Comparison of ENCODE assay signal across 23 mouse cellular contexts in the genomic region with DNA sequence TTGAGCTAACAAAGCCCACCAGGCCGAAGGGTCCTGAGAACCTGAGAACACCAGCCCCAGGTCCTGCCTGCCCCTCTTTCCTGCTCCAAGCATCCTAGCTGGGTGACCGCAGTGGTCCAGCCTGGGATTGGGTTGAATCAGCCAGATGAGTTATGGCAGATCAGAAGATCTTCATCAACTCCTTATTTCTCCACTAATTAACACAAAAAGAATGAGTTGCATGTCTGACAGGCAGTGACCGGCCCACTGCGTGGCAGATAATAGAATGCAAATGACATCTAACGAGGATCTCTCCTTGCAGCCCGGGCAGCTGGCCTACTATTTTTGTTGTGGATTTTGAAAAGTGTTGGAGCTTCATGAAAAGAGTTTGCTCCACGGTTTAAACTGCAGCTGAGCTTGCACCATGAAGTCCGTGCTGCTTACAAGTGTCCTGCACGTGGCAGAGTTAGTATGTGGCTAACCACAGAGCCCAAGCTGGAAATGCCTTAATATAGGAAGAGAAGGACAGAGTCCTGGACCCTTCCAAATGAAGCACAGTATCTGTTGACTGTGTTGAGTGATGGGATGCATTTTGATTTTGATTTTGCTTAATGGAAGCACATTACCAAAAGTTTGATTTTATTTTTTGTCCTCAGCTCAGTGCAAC.
DNase-seq lines count a peak whose midpoint lies in the region; ATAC-seq lines count a peak whose summit lies in the region.
"Had no signal": no experiment of that assay in that cellular context is flagged by ENCODE, and none has a peak within 500 bp of the region (broad histone marks: within the 10 kb centered on the region; RNA-seq: fewer than 3 reads in every experiment).

No protein-coding gene starts in this region.

- WGBS in embryonic facial prominence, embryonic 11.5 days: 38% methylated on average over 9 of the region's 9 CpGs
- WGBS in kidney, embryonic 15.5 days: 73% methylated on average over 9 of the region's 9 CpGs

- no peak overlapping the region for H3K27ac ChIP-seq in embryonic facial prominence, embryonic 11.5 days (replicated peaks; ENCODE audit: low read depth, low read length)
- H3K27ac ChIP-seq in kidney, embryonic 15.5 days: no peak overlapping the region
- H3K27ac ChIP-seq: embryonic facial prominence, embryonic 13.5 days; heart, adult 2 months; hindbrain, embryonic 14.5 days; macrophage; midbrain, embryonic 15.5 days; neural tube, embryonic 12.5 days had no signal

- H3K36me3 ChIP-seq in embryonic facial prominence, embryonic 11.5 days (replicated peaks; ENCODE audit: control insufficient read depth, insufficient read depth, low read depth, low read length): no peaks in the 10 kb centered on the region
- H3K36me3 ChIP-seq in kidney, embryonic 15.5 days: no peaks in the 10 kb centered on the region
- H3K36me3 ChIP-seq: embryonic facial prominence, embryonic 13.5 days; midbrain, embryonic 15.5 days; neural tube, embryonic 12.5 days had no signal

- no peak for DNase-seq in frontal cortex, postnatal 10 days (ENCODE audit: low spot score in 2 of 2)
- DNase-seq in Muller cell, postnatal 12 days (ENCODE audit: inconsistent ontology term): peak; percentile 36
- DNase-seq in embryonic facial prominence, embryonic 11.5 days (ENCODE audit: low spot score): peak; percentile 38
- DNase-seq in retina, embryonic 14.5 days (ENCODE audit: low spot score): peak; percentile 34
- no peak for DNase-seq in layer of hippocampus, adult 11-12 months (ENCODE audit: low spot score)
- DNase-seq: adrenal gland, postnatal 36 days; cerebellum, adult 11-12 months; cerebellum, postnatal 10 days; gastrocnemius, postnatal 14 days; heart, adult 2 months; heart, postnatal 4 days; kidney, adult 2 months; kidney, postnatal 10 days; layer of hippocampus, postnatal 36 days; thymus, adult 2 months had no signal

- H3K4me1 ChIP-seq in embryonic facial prominence, embryonic 11.5 days (ENCODE audit: control insufficient read depth, insufficient read depth, low read length): no peaks in the 10 kb centered on the region
- H3K4me1 ChIP-seq in kidney, embryonic 15.5 days: no peaks in the 10 kb centered on the region
- H3K4me1 ChIP-seq: midbrain, embryonic 15.5 days; neural tube, embryonic 12.5 days had no signal

- no peak overlapping the region for H3K9ac ChIP-seq in embryonic facial prominence, embryonic 11.5 days (replicated peaks; ENCODE audit: low read length)
- no peak overlapping the region for H3K9ac ChIP-seq in kidney, embryonic 15.5 days
- H3K9ac ChIP-seq: embryonic facial prominence, embryonic 13.5 days; hindbrain, embryonic 14.5 days; midbrain, embryonic 15.5 days; neural tube, embryonic 12.5 days had no signal

- no peak overlapping the region for H3K4me3 ChIP-seq in embryonic facial prominence, embryonic 11.5 days (ENCODE audit: low read depth, low read length)
- no peak overlapping the region for H3K4me3 ChIP-seq in kidney, embryonic 15.5 days (replicated peaks)
- H3K4me3 ChIP-seq: embryonic facial prominence, embryonic 13.5 days; heart, adult 2 months; midbrain, embryonic 15.5 days; neural tube, embryonic 12.5 days had no signal

- H3K9me3 ChIP-seq in embryonic facial prominence, embryonic 11.5 days (replicated peaks; ENCODE audit: control insufficient read depth, low read length): no peaks in the 10 kb centered on the region
- H3K9me3 ChIP-seq in kidney, embryonic 15.5 days (replicated peaks): no peaks in the 10 kb centered on the region
- H3K9me3 ChIP-seq: embryonic facial prominence, embryonic 13.5 days; midbrain, embryonic 15.5 days; neural tube, embryonic 12.5 days had no signal

- ATAC-seq in frontal cortex, adult (ENCODE audit: low TSS enrichment): peak; percentile 64
- no peak for ATAC-seq in embryonic facial prominence, embryonic 11.5 days (replicated peaks; ENCODE audit: insufficient number of reproducible peaks, low FRiP score, low TSS enrichment, low read depth)
- no peak for ATAC-seq in kidney, embryonic 15.5 days (replicated peaks; ENCODE audit: low FRiP score)
- ATAC-seq: CD4-positive, CD25-positive, alpha-beta regulatory T cell, adult 4 months; midbrain, embryonic 15.5 days had no signal

- no peaks in the 10 kb centered on the region for H3K27me3 ChIP-seq in embryonic facial prominence, embryonic 11.5 days (ENCODE audit: control insufficient read depth, insufficient read depth, low read length)
- no peaks in the 10 kb centered on the region for H3K27me3 ChIP-seq in kidney, embryonic 15.5 days
- H3K27me3 ChIP-seq: embryonic facial prominence, embryonic 13.5 days; midbrain, embryonic 15.5 days; neural tube, embryonic 12.5 days had no signal

- no peak overlapping the region for H3K4me2 ChIP-seq in embryonic facial prominence, embryonic 11.5 days (ENCODE audit: low read depth, low read length)
- no peak overlapping the region for H3K4me2 ChIP-seq in kidney, embryonic 15.5 days
- H3K4me2 ChIP-seq: embryonic facial prominence, embryonic 13.5 days; hindbrain, embryonic 14.5 days; midbrain, embryonic 15.5 days; neural tube, embryonic 12.5 days had no signal

Comparison
In these comparisons a context has a peak if more than half of its experiments do, and no peak if none do; other contexts are left out.
1. DNase-seq: peak in Muller cell, postnatal 12 days (single experiment), embryonic facial prominence, embryonic 11.5 days (single experiment) and retina, embryonic 14.5 days (single experiment); none in frontal cortex, postnatal 10 days (0 of 2) and layer of hippocampus, adult 11-12 months (single experiment).